Mouse (Mus musculus) midbrain, embryonic 11.5 days (tissue): Measurements from ENCODE around the gene Hsdl1. TPM values are rescaled to one million over a fixed set of nuclear protein-coding genes. Genes with fewer than 3 reads are reported as not detected.

Experiments used
- ATAC-seq: fragments of 200-750 bp; cut with Nextera tagmentation; 2 replicates; pipeline ENCODE4 v1.8.0; 2017; ENCODE audit warnings: moderate TSS enrichment, moderate library complexity; ENCODE audit not compliant: low FRiP score
- DNase-seq: peaks from one replicate; pipeline ENCODE4 v3.0.0; 2015; ENCODE audit warnings: low spot score; ENCODE audit errors: missing footprints
- H3K27ac ChIP-seq: fragments of 300-500 bp; sonication (generic); 2 replicates; pipeline ENCODE4 v1.5.1; 2014; ENCODE audit warnings: low read depth, low read length
- H3K27me3 ChIP-seq: fragments of 300-500 bp; sonication (generic); 2 replicates; pipeline ENCODE4 v1.6.1; 2014; ENCODE audit warnings: mild to moderate bottlenecking, low read length, moderate library complexity, mixed read lengths; ENCODE audit not compliant: control insufficient read depth, insufficient read depth
- H3K36me3 ChIP-seq: fragments of 300-500 bp; sonication (generic); 2 replicates; pipeline ENCODE4 v1.6.1; 2014; ENCODE audit warnings: mild to moderate bottlenecking, low read length, moderate library complexity, mixed read lengths; ENCODE audit not compliant: control insufficient read depth, insufficient read depth
- H3K4me1 ChIP-seq: fragments of 300-500 bp; sonication (generic); 2 replicates; pipeline ENCODE4 v1.6.1; 2014; ENCODE audit warnings: low read length; ENCODE audit not compliant: control insufficient read depth, insufficient read depth
- H3K4me2 ChIP-seq: fragments of 300-500 bp; sonication (generic); 2 replicates; pipeline ENCODE4 v1.6.1; 2014; ENCODE audit warnings: mild to moderate bottlenecking, moderate library complexity
- H3K4me3 ChIP-seq: fragments of 300-500 bp; sonication (generic); 2 replicates; pipeline ENCODE4 v1.5.1; 2014; ENCODE audit warnings: low read depth, low read length
- H3K9ac ChIP-seq: fragments of 300-500 bp; sonication (generic); 2 replicates; pipeline ENCODE4 v1.6.1; 2014; ENCODE audit warnings: low read length
- H3K9me3 ChIP-seq: fragments of 300-500 bp; sonication (generic); 2 replicates; pipeline ENCODE4 v1.6.1; 2016; ENCODE audit warnings: low read length; ENCODE audit not compliant: control insufficient read depth
- WGBS: fragments of 180-500 bp; shearing (Covaris S2); extraction: QIAGEN DNeasy Blood & Tissue Kit; methylation state at CpG from one replicate; pipeline ENCODE4 v1.1.7; 2014; 5-methylcytosine and 5-hydroxymethylcytosine counted together
- polyA plus RNA-seq: library from polyadenylated mRNA; unstranded; fragments of >200 nt; fragmentation: Nextera tagmentation; extraction: Ambion mirVana; gene quantifications from 2 replicates; pipeline ENCODE4 v1.2.1, GENCODE M21; 2014

Gene Hsdl1
- polyA plus RNA-seq, 1 experiment from 2014 or later = 76.2 TPM

DNA sequence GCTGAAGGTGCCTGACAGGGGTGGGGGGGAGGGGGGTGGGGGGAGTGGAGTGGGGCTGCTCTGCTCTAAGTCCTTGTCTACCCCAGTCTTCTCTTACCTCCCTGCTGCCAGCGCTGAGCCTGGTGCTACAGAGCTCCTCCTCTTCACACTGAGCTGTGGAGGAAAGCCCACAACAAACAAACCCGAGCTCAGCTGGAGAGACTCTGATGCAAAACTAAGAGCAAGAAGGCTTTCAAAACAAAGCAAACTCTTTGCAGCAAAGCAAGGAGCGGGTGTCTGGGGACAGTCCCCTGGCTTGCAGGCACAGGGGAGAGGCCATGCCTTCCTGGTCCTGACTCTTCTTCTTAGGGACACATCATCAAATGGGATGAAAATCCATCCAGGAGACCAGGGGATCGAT lies 5.1 kb downstream of the Hsdl1 start:
- ATAC-seq = no peak
- 31% methylated on average over 4 of the region's 4 CpGs for WGBS
- Histone ChIP-seq H3K4me2 (no peak overlapping the region), H3K9ac (no peak overlapping the region), H3K4me1 (peaks cover 7% of the 10 kb centered on the region), H3K27ac (no peak overlapping the region), H3K27me3 (no peaks in the 10 kb centered on the region), H3K36me3 (peaks cover 6% of the 10 kb centered on the region), H3K9me3 (no peaks in the 10 kb centered on the region), H3K4me3 (no peak overlapping the region)
- no peak for DNase-seq

- H3K27ac ChIP-seq = no peak overlapping the region
- peaks cover 3% of the 10 kb centered on the region for H3K4me1 ChIP-seq
- ATAC-seq = no peak
- no peaks in the 10 kb centered on the region for H3K27me3 ChIP-seq
- H3K9me3 ChIP-seq = no peaks in the 10 kb centered on the region
- no peak overlapping the region for H3K9ac ChIP-seq
- DNase-seq = peak; percentile 53
- peaks cover 8% of the 10 kb centered on the region for H3K36me3 ChIP-seq
- no peak overlapping the region for H3K4me2 ChIP-seq
- no peak overlapping the region for H3K4me3 ChIP-seq
- 60% methylated on average over 7 of the region's 7 CpGs for WGBS
Measured at GRCm38 (mm10) chr8:119568951-119569350, 6.0 kb downstream of the Hsdl1 start.

DNA sequence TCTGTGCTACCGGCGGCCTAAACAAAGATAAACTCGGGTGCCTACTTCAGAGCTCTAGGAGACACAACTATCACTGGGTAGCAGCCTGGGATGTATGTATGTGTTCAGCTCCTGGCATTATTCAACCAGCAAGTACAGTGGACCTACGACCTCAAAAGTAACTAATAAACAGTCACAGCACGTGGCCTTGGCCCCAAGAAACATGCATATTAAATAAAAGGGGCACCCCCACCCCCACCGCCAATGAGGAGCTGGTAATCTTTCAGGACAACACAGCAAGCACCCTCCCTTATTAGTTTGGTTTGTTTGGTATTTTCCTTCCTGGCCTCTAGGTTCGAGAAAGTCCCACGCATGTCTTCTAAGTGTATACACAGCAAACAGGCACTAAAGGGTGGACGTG lies 6.7 kb downstream of the Hsdl1 start:
- Histone ChIP-seq H3K27ac (no peak overlapping the region), H3K36me3 (peaks cover 11% of the 10 kb centered on the region)

DNA sequence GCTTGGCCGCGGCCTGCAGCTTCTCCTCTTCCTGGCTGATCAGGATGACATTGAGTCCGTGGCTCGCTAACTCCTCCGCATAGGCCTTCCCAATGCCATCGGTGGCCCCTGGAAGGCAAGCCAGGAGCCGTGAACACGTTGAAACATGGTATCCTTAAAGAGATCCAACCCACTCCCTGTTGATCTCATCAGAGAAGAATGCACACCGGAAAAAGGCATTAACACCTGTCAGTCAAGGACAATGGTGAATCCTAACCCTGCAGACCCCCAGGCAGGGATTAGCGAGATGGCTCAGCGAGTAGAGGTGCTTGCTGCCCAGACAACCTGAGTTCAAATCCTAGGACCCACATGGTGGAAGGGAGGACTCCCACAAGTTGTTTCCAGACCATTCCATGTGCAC lies 8.6 kb downstream of the Hsdl1 start:
- WGBS = 80% methylated on average over 11 of the region's 11 CpGs
- Histone ChIP-seq H3K27ac (no peak overlapping the region), H3K4me2 (no peak overlapping the region), H3K4me1 (no peaks in the 10 kb centered on the region), H3K4me3 (no peak overlapping the region), H3K9me3 (no peaks in the 10 kb centered on the region), H3K27me3 (no peaks in the 10 kb centered on the region), H3K9ac (no peak overlapping the region), H3K36me3 (peaks cover 15% of the 10 kb centered on the region)
- no peak for ATAC-seq
- no peak for DNase-seq

More for the DNA sequence above, 6.7 kb downstream of the Hsdl1 start:
- DNase-seq (no peak), ATAC-seq (no peak)
- Histone ChIP-seq H3K4me2 (no peak overlapping the region), H3K9me3 (no peaks in the 10 kb centered on the region), H3K4me3 (no peak overlapping the region), H3K9ac (no peak overlapping the region), H3K27me3 (no peaks in the 10 kb centered on the region), H3K4me1 (no peaks in the 10 kb centered on the region)
- 90% methylated on average over 9 of the region's 9 CpGs for WGBS

GRCm38 (mm10) chr8:119563849-119564251 lies 11.1 kb downstream of the Hsdl1 start:
- Histone ChIP-seq H3K27me3 (no peaks in the 10 kb centered on the region), H3K4me3 (no peak overlapping the region), H3K27ac (no peak overlapping the region), H3K9me3 (no peaks in the 10 kb centered on the region), H3K4me2 (no peak overlapping the region), H3K9ac (no peak overlapping the region), H3K36me3 (peaks cover 15% of the 10 kb centered on the region), H3K4me1 (peaks cover 4% of the 10 kb centered on the region; the same call in 1 of the 2 replicates)
- 91% methylated on average over 14 of the region's 14 CpGs for WGBS
- DNase-seq = peak; percentile 56
- ATAC-seq = no peak

DNA sequence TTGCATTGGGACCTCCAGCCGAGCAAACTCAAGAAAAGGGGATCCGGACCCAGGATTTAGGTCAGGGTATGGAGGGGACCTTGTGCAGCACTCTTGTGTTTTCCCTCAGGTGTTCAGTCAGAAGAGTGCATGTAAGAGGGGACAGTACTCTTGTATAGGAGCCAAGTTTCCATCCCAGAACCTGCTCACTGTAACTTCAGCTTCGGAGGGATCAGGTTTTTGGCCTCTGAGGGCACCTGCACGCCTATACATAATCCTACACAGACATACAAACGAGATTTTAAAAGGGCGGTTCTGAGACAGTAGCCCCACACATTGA lies 15.6 kb downstream of the Hsdl1 start:
- WGBS = 91% methylated on average over 6 of the region's 6 CpGs
- H3K27me3 ChIP-seq = no peaks in the 10 kb centered on the region
- no peak overlapping the region; the same call in 1 of the 2 replicates for H3K27ac ChIP-seq
- DNase-seq (no peak), ATAC-seq (no peak)
- H3K4me1 ChIP-seq = peaks cover 11% of the 10 kb centered on the region
- H3K9me3 ChIP-seq = no peaks in the 10 kb centered on the region
- H3K9ac ChIP-seq = peak overlapping the region; percentile 90
- peak overlapping the region; percentile 88; the same call in 1 of the 2 replicates for H3K4me3 ChIP-seq
- no peak overlapping the region; the same call in 1 of the 2 replicates for H3K4me2 ChIP-seq
- H3K36me3 ChIP-seq = peaks cover 9% of the 10 kb centered on the region

- ATAC-seq = peak; percentile 96
- no peaks in the 10 kb centered on the region for H3K9me3 ChIP-seq
- peak within 1 kb of the TSS; percentile 85 for H3K4me2 ChIP-seq
- H3K9ac ChIP-seq = peak within 1 kb of the TSS; percentile 90
- H3K27ac ChIP-seq = peak within 1 kb of the TSS; percentile 80
- 6% methylated on average over 63 of the region's 63 CpGs for WGBS
- H3K27me3 ChIP-seq = no peaks in the 10 kb centered on the region
- H3K4me1 ChIP-seq = peaks cover 11% of the 10 kb centered on the region
- peaks cover 5% of the 10 kb centered on the region for H3K36me3 ChIP-seq
- DNase-seq = peak; percentile 100
- H3K4me3 ChIP-seq = peak within 1 kb of the TSS; percentile 88
Measured at GRCm38 (mm10) chr8:119558603-119559401, 16.2 kb downstream of the Hsdl1 start, which contains the start of gene Mbtps1. TSS of gene Mbtps1 (minus strand) at chr8:119558735.

GRCm38 (mm10) chr8:119557821-119558602 lies 17.0 kb downstream of the Hsdl1 start:
- Histone ChIP-seq H3K4me2 (peak overlapping the region; percentile 85), H3K9ac (peak overlapping the region; percentile 90), H3K36me3 (peaks cover 4% of the 10 kb centered on the region), H3K27ac (peak overlapping the region; percentile 80), H3K4me3 (peak overlapping the region; percentile 88), H3K9me3 (no peaks in the 10 kb centered on the region), H3K27me3 (no peaks in the 10 kb centered on the region), H3K4me1 (peaks cover 11% of the 10 kb centered on the region)
- WGBS = under 1% methylated on average over 55 of the region's 55 CpGs
- peak; percentile 92 for ATAC-seq
- peak; percentile 91 for DNase-seq

- H3K9ac ChIP-seq = peak overlapping the region; percentile 90; the same call in 1 of the 2 replicates
- no peaks in the 10 kb centered on the region for H3K9me3 ChIP-seq
- DNase-seq (no peak), ATAC-seq (no peak)
- peaks cover 11% of the 10 kb centered on the region for H3K4me1 ChIP-seq
- peak overlapping the region; percentile 88 for H3K4me3 ChIP-seq
- 85% methylated on average over 9 of the region's 9 CpGs for WGBS
- H3K27me3 ChIP-seq = no peaks in the 10 kb centered on the region
- H3K27ac ChIP-seq = no peak overlapping the region
- no peaks in the 10 kb centered on the region; the same call in 1 of the 2 replicates for H3K36me3 ChIP-seq
- H3K4me2 ChIP-seq = peak overlapping the region; percentile 85
Measured at GRCm38 (mm10) chr8:119557132-119557531, 17.9 kb downstream of the Hsdl1 start.
